Mouse (Mus musculus): ENCODE results near the gene C8a. TPM values are rescaled to one million over a fixed set of nuclear protein-coding genes. Genes with fewer than 3 reads are reported as not detected.

Gene C8a
- polyA plus RNA-seq, 1 experiment from 2014 or later, result not detected

DNA sequence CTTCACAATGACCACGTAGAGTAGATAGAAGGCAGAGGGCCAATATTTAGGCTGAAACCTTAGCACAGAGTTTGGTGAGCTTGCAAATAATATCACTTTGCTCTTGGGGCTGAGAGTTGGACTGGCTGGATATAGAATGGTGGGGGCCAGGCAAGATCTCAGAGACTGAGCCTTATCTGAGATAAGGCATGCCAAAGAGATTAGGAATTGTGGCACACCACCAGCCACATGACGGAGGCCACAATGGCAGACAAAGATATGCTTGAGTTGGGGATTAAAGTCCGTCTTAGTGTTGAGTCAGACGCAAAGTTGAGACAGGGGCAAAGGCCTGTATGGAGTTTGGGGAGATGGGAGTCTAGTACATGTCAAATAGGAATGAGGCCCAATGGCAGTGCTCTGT is 84.1 kb downstream of the C8a start:
- no peak for ATAC-seq (ENCODE audit: low FRiP score)
- Histone ChIP-seq H3K27ac (no peak overlapping the region), H3K4me2 (no peak overlapping the region), H3K36me3 (replicated peaks) (no peaks in the 10 kb centered on the region), H3K4me1 (no peaks in the 10 kb centered on the region), H3K9me3 (no peaks in the 10 kb centered on the region), H3K9ac (no peak overlapping the region), H3K27me3 (no peaks in the 10 kb centered on the region), H3K4me3 (replicated peaks) (no peak overlapping the region)
- 91% methylated on average over 4 of the region's 4 CpGs for WGBS

DNA sequence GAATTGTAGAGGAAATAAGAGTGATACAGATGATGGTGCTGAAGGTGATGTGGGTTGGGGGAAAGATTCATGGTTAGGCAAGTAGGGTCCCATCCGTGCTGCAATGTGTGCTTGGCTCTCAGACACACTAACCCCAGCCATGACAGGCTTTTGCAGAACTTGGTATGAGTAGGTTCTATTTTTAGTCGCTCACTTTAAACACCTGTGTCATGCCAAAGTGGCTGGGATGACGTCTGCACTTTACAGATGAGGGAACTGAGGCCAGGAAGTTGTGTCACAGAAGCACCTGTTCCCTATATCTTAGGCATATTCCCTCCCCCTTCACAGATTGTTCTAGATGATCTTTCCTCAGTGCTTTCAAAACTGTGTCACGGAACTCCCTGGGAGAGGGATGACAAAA is 93.9 kb downstream of the C8a start:
- 86% methylated on average over 4 of the region's 4 CpGs for WGBS
- no peak for ATAC-seq (ENCODE audit: low FRiP score)
- no peaks in the 10 kb centered on the region for H3K9me3 ChIP-seq

DNA sequence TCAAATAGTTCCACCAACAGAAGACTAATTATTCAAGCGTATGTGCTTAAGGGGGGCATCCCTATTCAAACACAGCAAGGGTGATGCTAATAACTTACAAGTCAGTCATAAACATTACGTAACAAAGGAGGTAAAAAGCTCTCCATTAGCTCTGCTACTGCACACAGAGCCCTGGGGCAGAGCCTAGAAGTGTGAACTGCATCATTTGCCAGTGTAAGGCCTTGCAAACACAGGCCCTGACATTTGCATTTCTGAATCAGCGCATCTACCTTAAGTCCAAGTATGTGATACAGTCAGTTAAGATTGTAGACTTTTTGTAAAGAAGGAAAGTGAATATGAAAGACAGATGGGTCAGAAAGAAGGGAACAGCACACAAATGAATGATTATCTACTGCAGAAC is 94.8 kb downstream of the C8a start:
- no peak for ATAC-seq (ENCODE audit: low FRiP score)
- Histone ChIP-seq H3K4me3 (replicated peaks) (no peak overlapping the region), H3K9ac (no peak overlapping the region), H3K4me2 (no peak overlapping the region), H3K4me1 (no peaks in the 10 kb centered on the region), H3K27ac (no peak overlapping the region), H3K36me3 (replicated peaks) (no peaks in the 10 kb centered on the region), H3K27me3 (no peaks in the 10 kb centered on the region), H3K9me3 (no peaks in the 10 kb centered on the region)
- WGBS, result 87% methylated on average over 3 of the region's 3 CpGs

More for the DNA sequence above, 93.9 kb downstream of the C8a start:
- Histone ChIP-seq H3K4me2 (no peak overlapping the region), H3K9ac (no peak overlapping the region), H3K36me3 (replicated peaks) (no peaks in the 10 kb centered on the region), H3K4me1 (no peaks in the 10 kb centered on the region), H3K4me3 (replicated peaks) (no peak overlapping the region), H3K27ac (no peak overlapping the region), H3K27me3 (no peaks in the 10 kb centered on the region)

DNA sequence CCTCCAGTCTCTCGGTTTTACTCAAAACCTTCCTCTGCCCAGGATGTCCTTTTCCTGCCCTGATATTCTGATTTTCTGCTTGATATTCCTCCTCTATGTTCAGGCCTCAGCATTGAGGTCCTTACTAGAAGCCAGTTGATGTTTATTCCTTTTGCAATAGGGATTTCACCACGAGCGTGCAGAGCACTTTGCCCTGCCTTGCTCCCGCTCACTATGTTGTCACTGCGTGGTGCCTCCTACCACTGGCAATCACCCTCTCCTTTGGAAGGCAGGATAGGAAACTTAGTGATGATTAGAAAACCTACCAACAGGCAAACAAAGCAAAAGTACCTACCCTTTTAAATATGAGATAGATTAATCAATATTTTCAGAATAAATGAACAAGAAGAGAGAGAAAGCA is 96.7 kb downstream of the C8a start:
- no peak for ATAC-seq (ENCODE audit: low FRiP score)
- Histone ChIP-seq H3K4me3 (replicated peaks) (no peak overlapping the region), H3K27me3 (no peaks in the 10 kb centered on the region), H3K27ac (no peak overlapping the region), H3K4me1 (no peaks in the 10 kb centered on the region), H3K9ac (no peak overlapping the region), H3K9me3 (no peaks in the 10 kb centered on the region), H3K4me2 (no peak overlapping the region), H3K36me3 (replicated peaks) (no peaks in the 10 kb centered on the region)
- WGBS, result 90% methylated on average over 5 of the region's 5 CpGs

DNA sequence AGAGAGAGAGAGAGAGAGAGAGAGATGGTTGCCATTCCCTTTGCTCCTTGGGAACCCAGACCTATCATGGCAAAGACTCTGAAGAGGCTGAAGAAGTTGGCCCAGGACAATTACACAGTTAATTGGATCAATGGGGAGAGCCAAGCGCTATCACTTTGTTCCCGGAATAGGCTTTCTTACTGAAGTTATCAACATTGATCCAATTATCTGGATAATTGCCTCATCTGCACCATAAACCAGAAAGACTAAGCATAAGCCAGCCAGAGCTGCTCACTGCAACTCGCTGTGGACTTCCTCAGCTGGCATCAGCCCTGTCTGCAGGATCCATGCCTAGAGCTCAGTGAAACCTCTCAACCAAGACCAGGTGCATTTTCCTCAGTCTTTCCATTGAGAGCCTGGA is 100.6 kb downstream of the C8a start:
- no peaks in the 10 kb centered on the region for H3K36me3 ChIP-seq (replicated peaks)
- H3K9me3 ChIP-seq, result no peaks in the 10 kb centered on the region
- no peak overlapping the region for H3K9ac ChIP-seq
- no peaks in the 10 kb centered on the region for H3K4me1 ChIP-seq
- no peak overlapping the region for H3K4me3 ChIP-seq (replicated peaks)
- H3K4me2 ChIP-seq, result no peak overlapping the region
- H3K27ac ChIP-seq, result no peak overlapping the region
- no peak for ATAC-seq (ENCODE audit: low FRiP score)
- no peaks in the 10 kb centered on the region for H3K27me3 ChIP-seq
- 36% methylated on average over 3 of the region's 3 CpGs for WGBS

DNA sequence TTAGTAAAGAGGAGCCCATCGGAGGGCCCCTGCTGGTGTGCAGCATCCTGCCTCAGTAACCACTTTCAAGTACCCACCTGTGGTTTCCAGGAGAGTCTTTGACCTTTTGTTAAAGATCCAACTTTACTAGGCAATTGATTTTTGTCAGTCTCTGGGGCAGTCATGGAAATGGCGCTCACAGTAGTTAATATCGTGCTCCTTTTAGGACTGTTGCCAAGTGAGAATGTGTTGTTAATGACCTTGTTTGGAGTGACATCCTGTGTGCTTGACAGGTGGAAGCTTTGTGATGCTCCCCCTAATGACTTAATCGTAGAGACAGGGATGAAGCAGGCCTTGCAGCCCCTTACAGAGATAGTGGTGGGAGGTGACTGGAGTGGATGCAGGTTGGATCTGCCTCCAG is 105.9 kb downstream of the C8a start:
- H3K36me3 ChIP-seq (replicated peaks), result no peaks in the 10 kb centered on the region
- no peak overlapping the region for H3K9ac ChIP-seq
- no peaks in the 10 kb centered on the region for H3K4me1 ChIP-seq
- H3K27me3 ChIP-seq, result no peaks in the 10 kb centered on the region
- no peak for ATAC-seq (ENCODE audit: low FRiP score)
- H3K4me2 ChIP-seq, result no peak overlapping the region
- no peaks in the 10 kb centered on the region for H3K9me3 ChIP-seq
- WGBS, result 70% methylated on average over 4 of the region's 4 CpGs
- H3K27ac ChIP-seq, result no peak overlapping the region
- no peak overlapping the region for H3K4me3 ChIP-seq (replicated peaks)

DNA sequence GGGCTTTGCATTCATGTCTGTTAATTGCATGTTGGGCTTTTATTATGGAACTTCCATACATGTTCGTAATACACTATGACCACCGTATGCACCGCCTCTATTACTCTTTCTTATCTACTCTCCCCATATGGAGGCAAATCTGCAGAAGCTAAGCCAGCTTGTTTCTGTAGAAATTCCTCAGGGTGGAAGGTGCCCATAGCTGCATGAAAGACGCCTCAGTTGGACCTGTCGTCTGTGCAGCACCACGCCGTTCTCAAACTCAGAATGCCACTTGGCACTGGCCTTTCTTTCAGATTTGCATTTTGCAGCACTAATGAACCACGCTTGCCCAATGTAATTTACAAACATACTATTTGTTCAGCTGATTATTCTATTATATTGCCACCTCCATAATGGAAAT is 106.6 kb downstream of the C8a start:
- Histone ChIP-seq H3K36me3 (replicated peaks) (no peaks in the 10 kb centered on the region), H3K4me1 (no peaks in the 10 kb centered on the region), H3K27me3 (no peaks in the 10 kb centered on the region), H3K9ac (no peak overlapping the region), H3K27ac (no peak overlapping the region), H3K4me3 (replicated peaks) (no peak overlapping the region), H3K9me3 (no peaks in the 10 kb centered on the region), H3K4me2 (no peak overlapping the region)
- WGBS, result 74% methylated on average over 8 of the region's 8 CpGs
- ATAC-seq (ENCODE audit: low FRiP score), result no peak

DNA sequence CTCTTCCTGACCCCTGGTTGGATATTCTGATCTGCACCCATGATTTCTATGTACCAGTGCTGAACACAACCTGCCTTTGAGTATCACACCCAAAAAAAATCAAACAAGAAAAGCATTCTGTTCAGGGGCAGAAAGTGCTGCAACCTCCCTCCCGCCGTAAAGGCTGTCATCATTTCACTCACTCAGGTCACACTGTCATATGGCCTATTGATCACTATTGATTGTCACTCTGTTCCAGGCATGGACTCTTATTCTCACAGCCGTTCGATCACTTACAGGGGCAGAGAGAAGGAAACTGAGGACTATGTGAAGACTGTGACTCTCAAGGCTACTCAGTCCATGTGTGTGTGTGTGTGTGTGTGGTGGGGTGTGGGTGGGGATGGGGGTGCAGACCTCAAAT is 108.0 kb downstream of the C8a start:
- H3K4me2 ChIP-seq, result no peak overlapping the region
- ATAC-seq (ENCODE audit: low FRiP score), result no peak
- H3K4me3 ChIP-seq (replicated peaks), result no peak overlapping the region
- no peaks in the 10 kb centered on the region for H3K36me3 ChIP-seq (replicated peaks)
- no peaks in the 10 kb centered on the region for H3K27me3 ChIP-seq
- WGBS, result 94% methylated on average over 4 of the region's 4 CpGs
- no peak overlapping the region for H3K27ac ChIP-seq
- no peak overlapping the region for H3K9ac ChIP-seq
- H3K4me1 ChIP-seq, result no peaks in the 10 kb centered on the region
- H3K9me3 ChIP-seq, result no peaks in the 10 kb centered on the region

DNA sequence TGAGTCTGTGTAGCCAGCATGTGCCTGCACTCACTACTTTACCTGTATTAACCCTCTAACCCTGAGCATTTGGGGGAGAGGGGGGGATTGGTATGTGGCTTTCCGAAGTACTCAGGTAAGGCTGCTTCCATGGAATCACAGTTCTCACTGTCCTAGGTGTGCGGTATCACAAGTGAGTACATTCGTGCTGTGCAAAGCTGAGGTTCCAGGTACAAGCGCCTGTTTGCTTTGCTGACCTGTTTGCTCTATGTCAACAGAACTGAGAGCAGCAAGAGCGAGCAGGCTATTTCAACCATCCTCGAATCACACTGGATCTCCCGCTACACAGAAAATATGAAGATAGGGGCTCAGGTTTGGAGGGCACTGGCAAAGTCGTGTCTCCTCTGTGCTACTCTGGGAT is 110.1 kb downstream of the C8a start, which contains the start of gene C8b:
Gene C8b, plus strand, starts transcription at position 253 of the 400 bp plus-strand sequence.
- Histone ChIP-seq H3K4me3 (replicated peaks) (no peak within 1 kb of the TSS), H3K27ac (no peak within 1 kb of the TSS), H3K4me1 (peaks cover 7% of the 10 kb centered on the region), H3K4me2 (no peak within 1 kb of the TSS), H3K9ac (no peak within 1 kb of the TSS), H3K27me3 (0 out of 2 replicates have a peak, but pooled peaks cover 4% of the 10 kb centered on the region), H3K9me3 (no peaks in the 10 kb centered on the region), H3K36me3 (replicated peaks) (no peaks in the 10 kb centered on the region)
- ATAC-seq (ENCODE audit: low FRiP score), result no peak
- 93% methylated on average over 8 of the region's 8 CpGs for WGBS

Other genes with a start within 250 kb of the C8a start
- 0.09 TPM in 1 of 2 replicates, not detected in the other for gene C8b, start 110.1 kb downstream of the C8a start, polyA plus RNA-seq (2016; fragmentation: Nextera tagmentation; extraction: Ambion mirVana)
- not detected in 2 replicates for gene Gm17662, start 19.1 kb downstream of the C8a start, polyA plus RNA-seq (2016; fragmentation: Nextera tagmentation; extraction: Ambion mirVana)
- 0.19 and 0.33 TPM in 2 replicates for gene Fyb2, start 37.1 kb upstream of the C8a start, polyA plus RNA-seq (2016; fragmentation: Nextera tagmentation; extraction: Ambion mirVana)
- gene Prkaa2, start 233.5 kb upstream of the C8a start, polyA plus RNA-seq (2016; fragmentation: Nextera tagmentation; extraction: Ambion mirVana), result 5.5 and 6.3 TPM in 2 replicates

Measured in forebrain, embryonic 12.5 days (tissue).